Mouse (Mus musculus): ENCODE data around the gene Satb2. TPM values are rescaled to one million over a fixed set of nuclear protein-coding genes. Genes with fewer than 3 reads are reported as not detected.

Gene Satb2
- polyA plus RNA-seq, 1 experiment from 2014 or later: 1.7 TPM

- WGBS: 34% methylated on average over 1 of the region's 1 CpGs
- no peaks in the 10 kb centered on the region for H3K9me3 ChIP-seq
- no peaks in the 10 kb centered on the region for H3K27me3 ChIP-seq (ENCODE audit: insufficient read depth, poor library complexity, severe bottlenecking)
- no peaks in the 10 kb centered on the region for H3K4me1 ChIP-seq
- H3K36me3 ChIP-seq: no peaks in the 10 kb centered on the region
- H3K27ac ChIP-seq: no peak overlapping the region
- no peak overlapping the region for H3K4me3 ChIP-seq
- DNase-seq (ENCODE audit: low spot score): no peak
These were observed 139.5 kb downstream of the Satb2 start for GRCm38 (mm10) chr1:56838901-56839300.

GRCm38 (mm10) chr1:56833984-56834900 lies 144.2 kb downstream of the Satb2 start:
- Histone ChIP-seq H3K27ac (no peak overlapping the region), H3K36me3 (no peaks in the 10 kb centered on the region), H3K4me1 (no peaks in the 10 kb centered on the region), H3K27me3 (ENCODE audit: insufficient read depth, poor library complexity, severe bottlenecking) (no peaks in the 10 kb centered on the region), H3K9me3 (no peaks in the 10 kb centered on the region), H3K4me3 (no peak overlapping the region)
- 86% methylated on average over 6 of the region's 6 CpGs for WGBS
- DNase-seq (ENCODE audit: low spot score): no peak

- Histone ChIP-seq H3K27ac (no peak overlapping the region), H3K27me3 (ENCODE audit: insufficient read depth, poor library complexity, severe bottlenecking) (no peaks in the 10 kb centered on the region), H3K9me3 (no peaks in the 10 kb centered on the region), H3K36me3 (no peaks in the 10 kb centered on the region), H3K4me3 (no peak overlapping the region), H3K4me1 (no peaks in the 10 kb centered on the region)
- WGBS: 77% methylated on average over 6 of the region's 6 CpGs
- no peak for DNase-seq (ENCODE audit: low spot score)
These were observed 145.1 kb downstream of the Satb2 start for GRCm38 (mm10) chr1:56833307-56833706.

GRCm38 (mm10) chr1:56832738-56833137 lies 145.7 kb downstream of the Satb2 start:
- no peaks in the 10 kb centered on the region for H3K9me3 ChIP-seq
- H3K27ac ChIP-seq: no peak overlapping the region
- no peaks in the 10 kb centered on the region for H3K27me3 ChIP-seq (ENCODE audit: insufficient read depth, poor library complexity, severe bottlenecking)
- H3K36me3 ChIP-seq: no peaks in the 10 kb centered on the region
- H3K4me1 ChIP-seq: no peaks in the 10 kb centered on the region
- 91% methylated on average over 8 of the region's 8 CpGs for WGBS
- H3K4me3 ChIP-seq: no peak overlapping the region
- no peak for DNase-seq (ENCODE audit: low spot score)

- H3K4me3 ChIP-seq: no peak overlapping the region
- no peaks in the 10 kb centered on the region for H3K36me3 ChIP-seq
- 86% methylated on average over 5 of the region's 5 CpGs for WGBS
- H3K4me1 ChIP-seq: no peaks in the 10 kb centered on the region
- H3K27me3 ChIP-seq (ENCODE audit: insufficient read depth, poor library complexity, severe bottlenecking): no peaks in the 10 kb centered on the region
- H3K9me3 ChIP-seq: no peaks in the 10 kb centered on the region
- DNase-seq (ENCODE audit: low spot score): no peak
- H3K27ac ChIP-seq: no peak overlapping the region
These were observed 155.7 kb downstream of the Satb2 start for GRCm38 (mm10) chr1:56822735-56823134.

GRCm38 (mm10) chr1:56822025-56822424 lies 156.4 kb downstream of the Satb2 start:
- Histone ChIP-seq H3K27me3 (ENCODE audit: insufficient read depth, poor library complexity, severe bottlenecking) (no peaks in the 10 kb centered on the region), H3K4me3 (no peak overlapping the region), H3K36me3 (no peaks in the 10 kb centered on the region), H3K27ac (no peak overlapping the region), H3K4me1 (no peaks in the 10 kb centered on the region), H3K9me3 (no peaks in the 10 kb centered on the region)
- WGBS: 85% methylated on average over 3 of the region's 3 CpGs
- no peak for DNase-seq (ENCODE audit: low spot score)

GRCm38 (mm10) chr1:56813506-56813905 lies 164.9 kb downstream of the Satb2 start:
- no peak overlapping the region for H3K4me3 ChIP-seq
- DNase-seq (ENCODE audit: low spot score): no peak
- H3K27ac ChIP-seq: no peak overlapping the region
- H3K4me1 ChIP-seq: no peaks in the 10 kb centered on the region
- H3K9me3 ChIP-seq: no peaks in the 10 kb centered on the region
- no peaks in the 10 kb centered on the region for H3K27me3 ChIP-seq (ENCODE audit: insufficient read depth, poor library complexity, severe bottlenecking)
- no peaks in the 10 kb centered on the region for H3K36me3 ChIP-seq

- H3K4me1 ChIP-seq: no peaks in the 10 kb centered on the region
- no peak overlapping the region for H3K27ac ChIP-seq
- H3K27me3 ChIP-seq (ENCODE audit: insufficient read depth, poor library complexity, severe bottlenecking): no peaks in the 10 kb centered on the region
- 85% methylated on average over 4 of the region's 4 CpGs for WGBS
- DNase-seq (ENCODE audit: low spot score): no peak
- no peak overlapping the region for H3K4me3 ChIP-seq
- no peaks in the 10 kb centered on the region for H3K36me3 ChIP-seq
- no peaks in the 10 kb centered on the region for H3K9me3 ChIP-seq
These were observed 165.5 kb downstream of the Satb2 start for GRCm38 (mm10) chr1:56812961-56813360.

GRCm38 (mm10) chr1:56811486-56811885 lies 167.0 kb downstream of the Satb2 start:
- Histone ChIP-seq H3K9me3 (no peaks in the 10 kb centered on the region), H3K27ac (no peak overlapping the region), H3K36me3 (no peaks in the 10 kb centered on the region), H3K4me3 (no peak overlapping the region), H3K4me1 (no peaks in the 10 kb centered on the region), H3K27me3 (ENCODE audit: insufficient read depth, poor library complexity, severe bottlenecking) (no peaks in the 10 kb centered on the region)
- 82% methylated on average over 3 of the region's 3 CpGs for WGBS
- no peak for DNase-seq (ENCODE audit: low spot score)

- Histone ChIP-seq H3K27me3 (ENCODE audit: insufficient read depth, poor library complexity, severe bottlenecking) (no peaks in the 10 kb centered on the region), H3K9me3 (no peaks in the 10 kb centered on the region), H3K27ac (no peak overlapping the region), H3K4me1 (no peaks in the 10 kb centered on the region), H3K4me3 (no peak overlapping the region), H3K36me3 (no peaks in the 10 kb centered on the region)
- 77% methylated on average over 5 of the region's 5 CpGs for WGBS
- no peak for DNase-seq (ENCODE audit: low spot score)
These were observed 172.4 kb downstream of the Satb2 start for GRCm38 (mm10) chr1:56806006-56806405.

GRCm38 (mm10) chr1:56800611-56801010 lies 177.8 kb downstream of the Satb2 start:
- H3K27me3 ChIP-seq (ENCODE audit: insufficient read depth, poor library complexity, severe bottlenecking): no peaks in the 10 kb centered on the region
- H3K9me3 ChIP-seq: no peaks in the 10 kb centered on the region
- H3K4me3 ChIP-seq: no peak overlapping the region
- WGBS: 87% methylated on average over 7 of the region's 7 CpGs
- no peak for DNase-seq (ENCODE audit: low spot score)
- H3K27ac ChIP-seq: no peak overlapping the region
- no peaks in the 10 kb centered on the region for H3K4me1 ChIP-seq
- no peaks in the 10 kb centered on the region for H3K36me3 ChIP-seq

GRCm38 (mm10) chr1:56795016-56795608 lies 183.3 kb downstream of the Satb2 start:
- H3K27ac ChIP-seq: no peak overlapping the region
- no peak overlapping the region for H3K4me3 ChIP-seq
- no peaks in the 10 kb centered on the region for H3K4me1 ChIP-seq
- 77% methylated on average over 19 of the region's 19 CpGs for WGBS
- no peaks in the 10 kb centered on the region for H3K36me3 ChIP-seq
- no peak for DNase-seq (ENCODE audit: low spot score)
- no peaks in the 10 kb centered on the region for H3K27me3 ChIP-seq (ENCODE audit: insufficient read depth, poor library complexity, severe bottlenecking)
- no peaks in the 10 kb centered on the region for H3K9me3 ChIP-seq

GRCm38 (mm10) chr1:56789641-56790040 lies 188.8 kb downstream of the Satb2 start:
- DNase-seq (ENCODE audit: low spot score): no peak
- H3K27me3 ChIP-seq (ENCODE audit: insufficient read depth, poor library complexity, severe bottlenecking): no peaks in the 10 kb centered on the region
- WGBS: 71% methylated on average over 2 of the region's 2 CpGs
- H3K4me1 ChIP-seq: no peaks in the 10 kb centered on the region
- no peak overlapping the region for H3K4me3 ChIP-seq
- no peaks in the 10 kb centered on the region for H3K36me3 ChIP-seq
- H3K27ac ChIP-seq: no peak overlapping the region
- H3K9me3 ChIP-seq: no peaks in the 10 kb centered on the region

Data from heart, embryonic 10.5 days (tissue).